Mouse (Mus musculus): Measurements from ENCODE around the gene Wfdc17. TPM values are rescaled to one million over a fixed set of nuclear protein-coding genes. Genes with fewer than 3 reads are reported as not detected.

The Wfdc17 gene
- total and polyA plus RNA-seq, 3 experiments: not detected

Other genes with a start within 250 kb of the Wfdc17 start
- gene Mmp28, start 240.9 kb upstream of the Wfdc17 start, total RNA-seq (2012; rRNA removed): not detected in 2 replicates
- under 1 TPM in 1 of 2 experiments, not detected in 1; 0.03 TPM for gene Mmp28, start 240.9 kb upstream of the Wfdc17 start, polyA plus RNA-seq (2012; ENCODE audit: insufficient read depth in 1 of 2, insufficient read length in 2 of 2, low read depth in 1 of 2, low replicate concordance in 2 of 2, missing spikeins in 1 of 2)
- gene Taf15, start 230.9 kb upstream of the Wfdc17 start, total RNA-seq (2012; rRNA removed): 31.8 and 51.2 TPM in 2 replicates
- 100 to 1,000 TPM in 1 of 2 experiments, not detected in 1; 236 TPM for gene Taf15, start 230.9 kb upstream of the Wfdc17 start, polyA plus RNA-seq (2012; ENCODE audit: insufficient read depth in 1 of 2, insufficient read length in 2 of 2, low read depth in 1 of 2, low replicate concordance in 2 of 2, missing spikeins in 1 of 2)
- not detected in 2 replicates for gene Heatr9, start 181.8 kb upstream of the Wfdc17 start, total RNA-seq (2012; rRNA removed)
- not detected for gene Heatr9, start 181.8 kb upstream of the Wfdc17 start, polyA plus RNA-seq (2012; ENCODE audit: insufficient read depth in 1 of 2, insufficient read length in 2 of 2, low read depth in 1 of 2, low replicate concordance in 2 of 2, missing spikeins in 1 of 2)
- gene Ccl5, start 173.5 kb upstream of the Wfdc17 start, total RNA-seq (2012; rRNA removed): not detected in 2 replicates
- gene Ccl5, start 173.5 kb upstream of the Wfdc17 start, polyA plus RNA-seq (2012; ENCODE audit: insufficient read depth in 1 of 2, insufficient read length in 2 of 2, low read depth in 1 of 2, low replicate concordance in 2 of 2, missing spikeins in 1 of 2): under 1 TPM in 1 of 2 experiments, not detected in 1; 0.56 TPM
- 0.33 and 0.62 TPM in 2 replicates for gene Ccl9, start 125.4 kb upstream of the Wfdc17 start, total RNA-seq (2012; rRNA removed)
- gene Ccl9, start 125.4 kb upstream of the Wfdc17 start, polyA plus RNA-seq (2012; ENCODE audit: insufficient read depth in 1 of 2, insufficient read length in 2 of 2, low read depth in 1 of 2, low replicate concordance in 2 of 2, missing spikeins in 1 of 2): 1 to 10 TPM in 1 of 2 experiments, not detected in 1; 1.7 TPM
- gene Ccl6, start 110.9 kb upstream of the Wfdc17 start, total RNA-seq (2012; rRNA removed): not detected in 2 replicates
- gene Ccl6, start 110.9 kb upstream of the Wfdc17 start, polyA plus RNA-seq (2012; ENCODE audit: insufficient read depth in 1 of 2, insufficient read length in 2 of 2, low read depth in 1 of 2, low replicate concordance in 2 of 2, missing spikeins in 1 of 2): not detected
- gene Rpl9-ps1, start 58.4 kb upstream of the Wfdc17 start, total RNA-seq (2012; rRNA removed): not detected in 2 replicates
- gene Rpl9-ps1, start 58.4 kb upstream of the Wfdc17 start, polyA plus RNA-seq (2012; ENCODE audit: insufficient read depth in 1 of 2, insufficient read length in 2 of 2, low read depth in 1 of 2, low replicate concordance in 2 of 2, missing spikeins in 1 of 2): under 1 TPM in 1 of 2 experiments, not detected in 1; 0.26 TPM
- not detected in 2 replicates for gene Ccl3, start 54.6 kb upstream of the Wfdc17 start, total RNA-seq (2012; rRNA removed)
- not detected for gene Ccl3, start 54.6 kb upstream of the Wfdc17 start, polyA plus RNA-seq (2012; ENCODE audit: insufficient read depth in 1 of 2, insufficient read length in 2 of 2, low read depth in 1 of 2, low replicate concordance in 2 of 2, missing spikeins in 1 of 2)
- not detected in 2 replicates for gene Ccl4, start 41.4 kb upstream of the Wfdc17 start, total RNA-seq (2012; rRNA removed)
- not detected for gene Ccl4, start 41.4 kb upstream of the Wfdc17 start, polyA plus RNA-seq (2012; ENCODE audit: insufficient read depth in 1 of 2, insufficient read length in 2 of 2, low read depth in 1 of 2, low replicate concordance in 2 of 2, missing spikeins in 1 of 2)
- gene Wfdc18, start 5.0 kb downstream of the Wfdc17 start, total RNA-seq (2012; rRNA removed): not detected in 2 replicates
- gene Wfdc18, start 5.0 kb downstream of the Wfdc17 start, polyA plus RNA-seq (2012; ENCODE audit: insufficient read depth in 1 of 2, insufficient read length in 2 of 2, low read depth in 1 of 2, low replicate concordance in 2 of 2, missing spikeins in 1 of 2): not detected
- not detected in 2 replicates for gene Wfdc21, start 42.9 kb downstream of the Wfdc17 start, total RNA-seq (2012; rRNA removed)
- gene Wfdc21, start 42.9 kb downstream of the Wfdc17 start, polyA plus RNA-seq (2012; ENCODE audit: insufficient read depth in 1 of 2, insufficient read length in 2 of 2, low read depth in 1 of 2, low replicate concordance in 2 of 2, missing spikeins in 1 of 2): not detected
- gene Heatr6, start 49.7 kb downstream of the Wfdc17 start, total RNA-seq (2012; rRNA removed): 17.3 and 17.7 TPM in 2 replicates
- 10 to 100 TPM in 1 of 2 experiments, not detected in 1; 21.2 TPM for gene Heatr6, start 49.7 kb downstream of the Wfdc17 start, polyA plus RNA-seq (2012; ENCODE audit: insufficient read depth in 1 of 2, insufficient read length in 2 of 2, low read depth in 1 of 2, low replicate concordance in 2 of 2, missing spikeins in 1 of 2)
- not detected in 2 replicates for gene Hnf1b, start 146.1 kb downstream of the Wfdc17 start, total RNA-seq (2012; rRNA removed)
- not detected for gene Hnf1b, start 146.1 kb downstream of the Wfdc17 start, polyA plus RNA-seq (2012; ENCODE audit: insufficient read depth in 1 of 2, insufficient read length in 2 of 2, low read depth in 1 of 2, low replicate concordance in 2 of 2, missing spikeins in 1 of 2)
- gene Ddx52, start 238.1 kb downstream of the Wfdc17 start, total RNA-seq (2012; rRNA removed): 57.0 and 58.6 TPM in 2 replicates
- 10 to 100 TPM in 1 of 2 experiments, not detected in 1; 48.2 TPM for gene Ddx52, start 238.1 kb downstream of the Wfdc17 start, polyA plus RNA-seq (2012; ENCODE audit: insufficient read depth in 1 of 2, insufficient read length in 2 of 2, low read depth in 1 of 2, low replicate concordance in 2 of 2, missing spikeins in 1 of 2)